8 mouse cellular contexts compared by ENCODE assay signal in genomic region chr6:31038445-31038844, GRCm38 (mm10).
DNase-seq lines count a peak whose midpoint lies in the region; ATAC-seq and TF ChIP-seq lines count a peak whose summit lies in the region.
"Not testable (repeated sequence)": the region's sequence is repeated elsewhere in the genome, so short reads cannot be mapped to it uniquely, and the experiment has no call there.

No protein-coding gene starts in this region.

- TF ChIP-seq POLR2A in limb, embryonic 14.5 days (IDR thresholded peaks at IDR 0.05; ENCODE audit: borderline replicate concordance, extremely low read depth, insufficient read depth, insufficient read length): not testable (repeated sequence)

- H3K9me3 ChIP-seq in E14TG2a.4 (ENCODE audit: low read length); limb, embryonic 14.5 days (ENCODE audit: control insufficient read depth, low read length); stomach, postnatal 0 days (ENCODE audit: control insufficient read depth, low read length): not testable (repeated sequence)

- not testable (repeated sequence) for H3K4me3 ChIP-seq in E14TG2a.4 (replicated peaks; ENCODE audit: low read length); limb, embryonic 14.5 days (replicated peaks; ENCODE audit: low read length)
- peak overlapping the region; percentile 12; the same call in 1 of the 2 replicates for H3K4me3 ChIP-seq in stomach, postnatal 0 days (ENCODE audit: low read depth, low read length)

- not testable (repeated sequence) for H3K27ac ChIP-seq in limb, embryonic 14.5 days (replicated peaks; ENCODE audit: low read depth, low read length); stomach, postnatal 0 days (replicated peaks)

- TF ChIP-seq EP300 in stomach, postnatal 0 days (optimal IDR thresholded peaks at IDR 0.05): not testable (repeated sequence)

- peaks cover 21% of the 10 kb centered on the region for H3K27me3 ChIP-seq in E14TG2a.4 (ENCODE audit: insufficient read depth, low read length)
- H3K27me3 ChIP-seq in limb, embryonic 14.5 days (ENCODE audit: control insufficient read depth, insufficient read depth, low read length); stomach, postnatal 0 days (ENCODE audit: control insufficient read depth, insufficient read depth, low read length): not testable (repeated sequence)

- peak; percentile 28 for DNase-seq in adrenal gland, postnatal 14 days
- peak; percentile 72 for DNase-seq in embryo, embryonic 10.5 days (ENCODE audit: low spot score)
- peak; percentile 21 for DNase-seq in gastrocnemius, postnatal 10 days
- peak; percentile 31 for DNase-seq in hindlimb bud, embryonic 11.5 days (ENCODE audit: extremely low spot score, low read depth, low spot score)
- DNase-seq in limb, embryonic 14.5 days (ENCODE audit: low spot score): peak; percentile 62
- DNase-seq in stomach, postnatal 0 days (ENCODE audit: low spot score): not testable (repeated sequence)

- TF ChIP-seq CTCF in E14TG2a.4 (conservative IDR thresholded peaks at IDR 0.05; ENCODE audit: low read length): peak; percentile 36
- TF ChIP-seq CTCF in stomach, postnatal 0 days (IDR thresholded peaks at IDR 0.05; ENCODE audit: low read depth): peak; percentile 74

- not testable (repeated sequence) for ATAC-seq in limb, embryonic 14.5 days (ENCODE audit: low FRiP score, low read depth); stomach, postnatal 0 days (ENCODE audit: low FRiP score, low TSS enrichment)
- peak; percentile 46; the same call in 1 of the 2 replicates for ATAC-seq in megakaryocyte progenitor cell, adult 5-6 weeks (replicated peaks; ENCODE audit: poor library complexity)

- not testable (repeated sequence) for H3K36me3 ChIP-seq in E14TG2a.4 (ENCODE audit: insufficient read depth, low read length); limb, embryonic 14.5 days (ENCODE audit: control insufficient read depth, insufficient read depth, low read length); stomach, postnatal 0 days (ENCODE audit: control insufficient read depth, insufficient read depth, low read length)

- peaks cover 16% of the 10 kb centered on the region for H3K4me1 ChIP-seq in E14TG2a.4 (replicated peaks; ENCODE audit: low read depth, low read length)
- H3K4me1 ChIP-seq in limb, embryonic 14.5 days (ENCODE audit: control insufficient read depth, insufficient read depth, low read length); stomach, postnatal 0 days (replicated peaks; ENCODE audit: control insufficient read depth, insufficient read depth): not testable (repeated sequence)

- not testable (repeated sequence) for H3K9ac ChIP-seq in limb, embryonic 14.5 days (ENCODE audit: low read depth, low read length, severe bottlenecking); stomach, postnatal 0 days (ENCODE audit: low read length)

- WGBS in limb, embryonic 14.5 days: 4% methylated on average over 2 of the region's 2 CpGs
- 5% methylated on average over 2 of the region's 2 CpGs for WGBS in stomach, postnatal 0 days

- not testable (repeated sequence) for H3K4me2 ChIP-seq in limb, embryonic 14.5 days (replicated peaks; ENCODE audit: low read depth, low read length, severe bottlenecking)
- H3K4me2 ChIP-seq in stomach, postnatal 0 days (replicated peaks; ENCODE audit: low read depth): peak overlapping the region; percentile 32; the same call in 1 of the 2 replicates
